Mouse (Mus musculus): ENCODE measurements around the gene Dkk1. TPM values are rescaled to one million over a fixed set of nuclear protein-coding genes. Genes with fewer than 3 reads are reported as not detected.

Dkk1 gene
- polyA plus RNA-seq, 1 experiment from 2014 or later: 40.2 TPM

DNA sequence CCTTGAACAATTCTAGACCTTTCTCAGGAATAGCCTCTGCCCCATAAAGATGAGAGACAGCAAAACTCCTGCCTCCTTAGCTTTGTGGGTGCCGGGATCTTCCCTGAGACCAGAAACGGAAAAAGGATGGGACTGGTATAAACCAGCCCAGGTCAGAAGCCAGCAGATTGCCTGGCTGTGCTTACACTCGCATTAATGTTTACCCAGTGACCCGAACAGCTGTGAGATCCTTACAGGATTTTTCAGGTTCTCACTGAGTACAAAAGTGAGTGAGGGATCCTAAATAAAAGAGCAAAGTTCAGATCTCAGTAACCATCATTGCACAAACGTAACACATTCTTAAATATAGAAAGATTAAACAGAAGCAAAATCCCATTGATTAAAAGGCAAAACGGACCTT, 32.7 kb downstream of the Dkk1 start:
- 54% methylated on average over 6 of the region's 6 CpGs for WGBS

DNA sequence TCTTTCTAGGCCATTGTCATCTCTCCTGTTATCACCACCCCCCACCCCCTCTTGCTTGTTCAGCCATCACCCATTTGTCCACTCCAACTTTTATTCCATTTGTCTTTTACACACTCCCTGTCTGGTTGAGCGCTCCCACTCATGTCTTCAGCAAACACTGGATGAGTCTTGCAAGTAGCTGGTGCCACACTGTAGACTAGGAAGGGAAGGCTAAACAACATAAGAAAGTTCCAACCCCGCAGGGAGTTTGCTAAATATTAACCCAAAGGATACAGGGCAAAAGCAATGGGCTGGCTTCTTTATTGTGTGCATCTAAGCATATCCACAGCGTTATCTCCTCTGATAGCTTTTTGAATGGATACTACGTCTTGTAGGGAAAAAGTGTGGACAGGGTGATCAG, 39.0 kb downstream of the Dkk1 start:
- 91% methylated on average over 4 of the region's 4 CpGs for WGBS
- H3K27me3 ChIP-seq: no peaks in the 10 kb centered on the region
- no peaks in the 10 kb centered on the region for H3K36me3 ChIP-seq
- no peak overlapping the region for H3K4me3 ChIP-seq
- no peak for ATAC-seq (ENCODE audit: insufficient number of reproducible peaks, insufficient read depth, low FRiP score, low TSS enrichment, low read depth)
- no peaks in the 10 kb centered on the region for H3K9me3 ChIP-seq
- no peak overlapping the region for H3K27ac ChIP-seq
- H3K9ac ChIP-seq: no peak overlapping the region
- no peak overlapping the region for H3K4me2 ChIP-seq
- no peaks in the 10 kb centered on the region for H3K4me1 ChIP-seq

More for the DNA sequence above, 32.7 kb downstream of the Dkk1 start:
- H3K9ac ChIP-seq: no peak overlapping the region
- no peaks in the 10 kb centered on the region for H3K27me3 ChIP-seq
- H3K4me1 ChIP-seq: no peaks in the 10 kb centered on the region
- ATAC-seq (ENCODE audit: insufficient number of reproducible peaks, insufficient read depth, low FRiP score, low TSS enrichment, low read depth): no peak
- no peak overlapping the region for H3K27ac ChIP-seq
- no peak overlapping the region for H3K4me2 ChIP-seq
- H3K9me3 ChIP-seq: no peaks in the 10 kb centered on the region
- no peak overlapping the region for H3K4me3 ChIP-seq
- no peaks in the 10 kb centered on the region for H3K36me3 ChIP-seq

DNA sequence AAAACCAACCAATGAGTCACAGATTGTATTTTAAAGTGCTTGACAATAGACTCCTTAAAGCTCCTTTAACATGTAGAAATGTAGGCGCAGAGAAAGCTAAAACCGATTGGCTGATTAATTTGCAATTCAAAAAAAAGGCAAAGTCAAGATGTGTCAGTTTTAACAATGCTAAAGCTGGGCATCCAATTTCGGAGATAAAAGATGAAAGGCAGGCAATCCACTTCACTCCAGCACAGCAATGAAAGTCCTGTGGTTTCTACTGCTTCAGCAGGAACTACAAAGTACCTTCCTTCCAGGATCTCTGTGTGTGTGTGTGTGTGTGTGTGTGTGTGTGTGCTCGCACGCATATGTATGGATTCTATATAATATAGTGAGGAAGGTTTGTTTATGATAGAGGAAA, 44.0 kb downstream of the Dkk1 start:
- H3K4me3 ChIP-seq: no peak overlapping the region
- no peaks in the 10 kb centered on the region for H3K27me3 ChIP-seq
- ATAC-seq (ENCODE audit: insufficient number of reproducible peaks, insufficient read depth, low FRiP score, low TSS enrichment, low read depth): no peak
- no peak overlapping the region for H3K9ac ChIP-seq
- H3K36me3 ChIP-seq: no peaks in the 10 kb centered on the region
- H3K27ac ChIP-seq: no peak overlapping the region
- H3K9me3 ChIP-seq: no peaks in the 10 kb centered on the region
- H3K4me1 ChIP-seq: no peaks in the 10 kb centered on the region
- no peak overlapping the region for H3K4me2 ChIP-seq
- WGBS: 43% methylated on average over 5 of the region's 5 CpGs

Measured in embryonic facial prominence, embryonic 13.5 days (tissue).